Mouse (Mus musculus) natural killer cell, adult 2 months (primary cell): ENCODE data around the gene Gfi1.

ENCODE experiments used
- DNase-seq, 2 experiments: peaks; one replicate each; pipeline ENCODE4 v3.0.0; 2022; ENCODE audit warnings: low spot score in 2 of 2

The Gfi1 gene

DNA sequence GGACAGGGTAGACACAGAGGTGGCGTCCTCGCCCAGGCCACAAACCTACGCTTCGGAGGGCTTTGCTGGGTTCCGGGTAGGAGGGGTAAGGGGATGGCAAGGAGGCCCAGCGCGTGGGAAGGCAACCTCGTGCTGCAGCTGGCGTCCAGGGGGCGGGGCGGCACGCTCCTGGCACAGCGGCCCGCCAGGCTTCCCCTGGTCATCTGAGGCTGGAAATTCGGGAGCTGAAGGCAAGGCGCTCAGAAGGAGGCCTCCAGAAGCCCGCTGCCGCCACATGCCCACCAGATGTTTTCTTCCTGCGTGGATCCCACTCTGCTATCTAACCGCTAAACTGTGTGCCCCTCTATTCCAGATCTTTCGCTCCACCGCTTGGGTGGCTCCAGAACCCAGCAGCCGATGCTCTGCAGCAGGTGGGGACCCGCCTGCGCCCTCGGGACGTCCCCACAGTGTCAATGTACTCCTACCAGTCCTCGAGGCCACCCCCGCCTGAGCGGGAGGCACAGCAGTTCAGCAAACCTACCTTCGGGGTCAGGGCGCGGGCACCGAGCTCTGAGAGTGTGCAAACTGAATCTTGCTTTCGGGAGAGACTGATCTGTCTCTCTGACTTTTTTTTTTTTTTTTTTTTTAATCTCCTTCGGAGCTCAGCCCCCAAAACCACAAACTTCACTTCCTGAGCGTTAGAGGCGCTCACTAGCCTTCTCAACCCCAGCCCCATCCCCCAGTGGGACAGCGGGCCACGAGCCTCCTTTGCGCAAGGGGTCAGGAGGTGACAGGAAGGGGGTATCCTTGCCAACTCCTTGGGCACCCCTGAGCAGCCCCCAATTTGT is at the start of gene Gfi1:
Gfi1 (minus strand) TSS at position 602 of the 827 bp plus-strand sequence.
- peak; percentile 63 to 86 for DNase-seq

DNA sequence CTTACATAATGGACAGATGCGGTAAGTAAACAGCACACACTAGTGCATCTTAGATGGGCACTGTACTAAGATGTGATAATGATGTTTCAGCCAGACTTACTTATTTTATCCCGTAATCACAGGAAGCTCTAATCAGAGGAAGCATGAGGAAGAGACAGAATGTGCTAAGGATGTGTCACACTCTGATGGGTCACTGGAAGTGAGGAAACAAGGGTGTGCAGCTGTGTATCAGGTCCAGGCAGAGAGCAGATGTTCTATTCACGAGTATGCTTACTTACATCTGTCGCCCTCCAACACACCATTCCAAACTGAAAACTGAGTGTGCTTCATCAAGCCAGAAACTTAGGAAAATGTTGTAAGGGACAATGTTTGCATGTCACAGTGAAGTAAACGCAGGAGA is 46.2 kb upstream of the Gfi1 start:
- DNase-seq = no peak

DNA sequence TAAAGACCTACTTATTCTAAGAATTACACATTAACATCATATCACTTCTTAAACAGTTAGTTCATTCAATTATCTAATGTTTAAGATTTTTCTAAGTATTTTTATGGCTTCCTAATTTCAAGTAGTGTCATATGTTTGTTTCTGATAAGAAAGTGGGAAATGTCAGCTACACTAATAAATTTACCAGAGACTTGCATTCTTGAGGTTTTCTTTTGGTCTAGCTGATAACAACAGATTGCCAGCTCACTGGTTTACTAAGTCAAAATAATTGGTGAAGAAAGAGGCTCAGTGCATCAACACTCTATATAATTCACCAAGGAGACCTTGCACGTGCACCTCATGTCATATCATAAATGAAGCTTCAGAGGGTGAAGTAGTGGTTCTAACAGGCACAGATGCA is 42.4 kb upstream of the Gfi1 start:
- DNase-seq = no peak

DNA sequence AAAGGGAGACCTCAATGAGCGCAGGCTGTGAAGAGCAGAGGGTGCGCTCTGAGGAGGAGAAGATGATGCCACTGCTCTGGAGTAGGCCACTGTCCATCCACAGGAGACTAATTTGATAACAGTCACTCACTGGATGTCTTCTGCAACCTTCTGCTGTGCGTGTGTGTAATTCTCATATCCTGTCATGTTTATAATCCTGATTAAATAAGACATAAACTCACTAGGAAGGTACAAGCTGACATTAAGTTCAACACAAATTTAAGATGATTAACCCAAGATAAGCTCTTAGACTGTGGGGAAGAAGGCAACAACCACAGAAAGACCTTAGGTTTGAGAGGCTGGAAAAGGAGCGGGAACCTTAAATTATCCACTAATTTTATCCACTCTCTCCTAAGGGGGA is 40.1 kb upstream of the Gfi1 start:
- no peak for DNase-seq

DNA sequence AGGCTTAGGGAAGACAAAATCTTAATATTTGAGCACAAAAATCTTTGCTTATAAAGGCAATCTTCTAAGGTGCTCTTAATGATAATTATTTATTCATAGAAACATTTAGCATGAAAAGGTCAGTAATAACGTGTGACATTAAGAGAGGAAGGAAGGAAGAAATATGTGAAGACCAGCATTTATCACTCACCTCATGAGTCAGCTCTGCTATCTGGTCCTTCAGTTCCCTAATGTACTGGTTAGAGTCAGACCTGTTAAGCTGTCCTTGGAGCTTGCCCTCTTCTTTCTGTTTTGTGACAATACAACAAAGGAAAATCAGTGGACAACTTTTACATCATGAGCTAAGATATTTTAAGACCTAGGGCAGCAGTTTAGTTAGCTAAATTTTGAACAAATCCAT is 38.6 kb upstream of the Gfi1 start:
- DNase-seq = no peak

DNA sequence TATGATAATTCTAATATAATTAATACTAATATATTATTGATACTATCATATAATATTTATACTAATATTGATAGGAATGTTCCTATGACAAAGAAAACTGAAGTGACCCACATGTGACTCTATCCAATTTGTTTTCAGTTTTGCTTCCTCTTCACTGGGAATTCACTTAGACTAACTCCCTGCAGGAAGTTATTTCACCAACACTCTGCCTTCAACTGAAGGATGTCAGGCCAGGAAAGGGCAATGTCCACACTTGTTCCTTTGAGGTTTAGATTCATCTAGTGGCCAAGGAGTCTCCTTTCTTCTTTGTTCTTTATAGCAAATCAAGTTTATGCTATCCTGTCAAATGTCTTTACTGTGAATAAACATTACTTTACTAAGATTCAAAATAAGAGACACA is 37.8 kb upstream of the Gfi1 start:
- DNase-seq = no peak

DNA sequence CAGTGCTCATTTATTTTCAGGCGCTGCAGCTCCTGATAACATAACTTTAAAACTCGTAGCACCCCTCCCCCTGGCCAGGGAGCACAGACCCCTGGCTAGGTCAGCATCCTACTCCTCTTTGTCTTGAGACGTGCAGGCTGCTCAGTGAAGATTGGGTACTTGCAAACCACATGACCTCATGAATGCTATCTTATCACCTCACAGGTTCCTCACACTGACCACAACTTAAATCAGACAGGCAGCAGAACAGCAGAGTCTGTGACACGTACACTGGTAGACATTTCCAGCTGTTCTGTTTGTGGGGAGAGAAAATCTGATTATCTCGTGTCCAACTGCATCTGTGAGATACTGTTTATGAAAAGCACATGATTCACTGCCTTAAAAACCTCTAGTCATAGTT is 33.3 kb upstream of the Gfi1 start:
- peak; percentile 50 to 67 for DNase-seq

DNA sequence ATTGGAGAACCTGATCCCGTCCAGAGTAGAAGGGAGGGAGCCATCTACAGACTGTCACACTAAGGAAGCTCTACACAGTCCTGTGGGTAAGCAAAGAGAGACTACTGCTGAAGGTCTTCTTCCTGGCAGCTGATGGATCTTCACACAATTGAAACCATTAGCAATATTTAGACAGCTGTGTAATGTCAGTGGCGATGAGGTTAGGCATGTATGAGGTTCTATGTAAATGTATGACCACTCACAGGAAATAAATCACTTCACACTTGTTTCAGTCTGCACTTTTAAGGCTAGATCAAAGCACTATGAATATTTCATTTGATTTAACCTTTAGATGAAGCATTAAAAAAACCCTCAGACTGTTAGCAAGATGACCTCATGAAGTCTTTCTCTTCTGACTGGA is 30.2 kb upstream of the Gfi1 start:
- DNase-seq = peak in 1 of 2 experiments; percentile 19

DNA sequence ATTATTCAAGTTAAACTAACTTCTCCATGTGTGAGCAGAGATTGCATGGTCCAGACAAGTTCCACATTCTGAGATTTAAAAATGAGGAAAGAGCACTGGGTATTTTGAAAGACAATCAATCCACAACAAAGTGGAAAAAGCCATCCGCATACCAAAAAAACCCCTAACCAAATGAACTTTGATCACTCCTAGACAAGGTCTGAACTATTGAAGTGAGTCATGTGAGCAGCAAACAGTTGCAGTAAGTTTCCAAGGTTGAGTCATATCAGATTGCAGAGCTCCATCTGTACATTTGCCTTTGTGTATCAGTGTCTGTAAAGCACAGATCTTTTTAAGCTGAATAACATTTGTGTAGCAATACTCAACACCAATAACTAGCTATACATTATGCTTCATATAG is 28.9 kb upstream of the Gfi1 start:
- no peak for DNase-seq

DNA sequence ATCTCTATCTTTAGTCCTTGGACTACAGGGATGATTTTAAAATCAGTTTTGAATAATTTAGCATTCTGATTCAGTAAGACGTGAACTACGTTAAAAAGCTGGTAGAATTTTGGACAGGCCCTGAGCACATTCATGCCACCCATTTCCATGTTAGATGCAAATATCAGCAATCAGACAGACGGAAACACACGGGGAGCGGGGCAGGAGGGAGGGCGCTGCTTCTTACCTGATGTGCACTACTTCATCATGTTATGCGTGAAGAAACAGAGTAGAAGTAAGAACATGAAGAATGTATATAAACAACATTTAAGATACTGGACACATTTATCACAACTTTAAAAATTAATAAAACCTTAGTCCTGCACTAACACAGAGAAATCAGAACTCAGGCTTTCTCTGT is 27.8 kb upstream of the Gfi1 start:
- DNase-seq = peak in 1 of 2 experiments; percentile 41

DNA sequence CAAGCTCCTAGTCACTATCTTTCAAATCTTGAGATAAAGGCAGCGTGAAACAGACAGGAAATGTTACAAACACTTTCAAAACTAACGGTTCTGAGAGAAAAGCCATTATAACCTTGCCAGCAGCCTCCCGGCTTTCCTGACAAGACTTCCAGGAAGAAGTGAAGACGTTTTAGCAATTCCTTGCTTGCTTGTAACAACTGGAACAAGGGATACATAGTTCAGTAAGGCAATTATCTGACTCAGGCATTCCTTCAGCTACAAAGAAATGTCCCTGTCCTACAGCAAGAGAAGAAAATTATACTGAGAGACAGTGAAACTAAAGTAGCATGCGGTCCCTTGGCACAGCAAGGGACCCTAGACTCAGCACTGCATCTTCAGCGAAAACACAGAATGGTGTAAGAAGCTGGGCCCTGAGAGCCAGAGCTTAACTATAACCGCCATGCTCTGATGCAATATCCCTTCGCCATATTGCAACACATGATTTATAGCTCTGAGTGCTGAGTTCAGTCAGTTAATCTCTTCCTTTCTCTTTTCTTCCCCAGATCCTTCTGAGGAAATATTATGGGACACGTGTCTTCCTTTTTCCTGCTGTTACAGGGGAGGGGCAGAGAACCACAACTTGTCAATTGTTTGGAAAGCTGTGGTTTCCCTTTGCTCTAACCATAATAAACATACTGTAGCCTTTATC is 23.5 kb upstream of the Gfi1 start:
- DNase-seq = no peak

DNA sequence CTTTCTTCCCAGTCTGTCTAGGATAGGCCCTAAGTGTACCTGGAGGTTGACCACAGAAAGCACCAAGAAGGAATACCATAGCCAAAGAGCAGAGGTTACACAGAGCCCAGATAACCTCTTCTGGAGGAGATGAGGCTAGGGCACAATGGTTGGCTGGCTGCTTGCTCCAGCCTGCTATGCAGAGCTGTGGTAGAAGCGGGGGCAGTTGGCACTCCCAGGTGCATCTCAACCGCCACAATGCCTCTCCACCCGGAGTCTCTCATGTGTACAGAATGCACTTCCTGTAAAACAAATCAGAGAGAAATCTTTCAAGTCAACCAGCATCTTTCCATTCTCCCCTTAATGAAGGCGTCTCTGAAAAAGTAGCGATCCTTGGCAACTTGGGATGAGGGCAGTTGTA is 13.2 kb upstream of the Gfi1 start:
- no peak for DNase-seq

DNA sequence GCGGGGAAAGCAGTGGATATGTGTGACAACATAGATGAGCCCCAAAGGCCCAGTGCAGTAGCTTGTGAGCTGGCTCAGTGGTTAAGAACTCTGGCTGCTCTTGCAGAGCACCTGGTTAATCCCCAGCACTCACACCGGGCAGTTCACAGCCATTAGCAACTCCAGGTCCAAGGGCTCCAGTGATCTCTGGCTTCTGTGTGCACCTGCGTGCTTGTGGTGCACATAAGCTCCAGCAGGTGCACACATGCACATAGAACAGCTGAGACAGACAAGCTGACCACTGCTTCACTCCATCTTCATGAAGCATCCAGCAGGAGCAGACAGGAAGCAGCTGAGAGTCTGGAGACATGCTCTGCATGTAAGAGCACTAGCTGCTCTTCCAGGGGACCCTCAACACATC is 12.5 kb upstream of the Gfi1 start:
- no peak for DNase-seq

DNA sequence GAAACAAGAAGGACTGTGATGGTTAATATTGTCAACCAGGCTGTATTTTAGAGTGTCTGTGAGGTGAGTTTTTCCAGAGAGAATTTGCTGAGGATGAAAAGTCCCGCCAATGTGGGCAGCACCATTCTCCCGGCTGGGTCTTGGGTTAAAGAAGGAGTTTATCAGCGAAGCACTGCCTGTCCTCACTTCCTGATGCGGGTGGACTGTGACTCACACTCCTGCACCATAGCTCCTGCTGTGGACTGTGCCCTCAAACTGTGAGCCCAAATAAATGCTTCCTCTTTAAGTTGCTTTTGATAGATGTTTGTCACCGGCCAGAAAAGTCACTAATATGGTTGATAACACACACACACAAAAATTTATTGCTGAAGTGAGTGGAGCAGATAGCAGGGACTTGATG is 10.3 kb upstream of the Gfi1 start:
- no peak for DNase-seq

DNA sequence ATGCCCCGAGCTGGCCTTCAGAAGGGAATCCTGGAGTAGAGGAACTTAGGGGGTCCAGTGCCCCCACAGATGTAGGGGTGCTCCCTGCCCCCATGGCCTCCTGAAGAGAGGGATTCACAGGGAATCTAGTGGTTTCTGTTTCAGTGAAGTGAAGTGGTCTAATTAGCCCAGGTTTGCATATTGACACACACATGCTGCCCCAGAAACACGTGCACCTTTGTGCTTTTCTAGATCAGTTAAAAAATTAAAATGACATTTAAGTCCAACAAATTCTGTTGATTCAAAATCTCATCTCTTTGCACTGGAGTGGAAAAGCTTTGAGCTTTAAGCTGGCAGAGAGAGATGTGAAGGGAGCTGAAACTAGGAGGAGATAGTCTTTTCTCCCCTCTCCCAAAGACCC is 6.0 kb upstream of the Gfi1 start:
- no peak for DNase-seq

DNA sequence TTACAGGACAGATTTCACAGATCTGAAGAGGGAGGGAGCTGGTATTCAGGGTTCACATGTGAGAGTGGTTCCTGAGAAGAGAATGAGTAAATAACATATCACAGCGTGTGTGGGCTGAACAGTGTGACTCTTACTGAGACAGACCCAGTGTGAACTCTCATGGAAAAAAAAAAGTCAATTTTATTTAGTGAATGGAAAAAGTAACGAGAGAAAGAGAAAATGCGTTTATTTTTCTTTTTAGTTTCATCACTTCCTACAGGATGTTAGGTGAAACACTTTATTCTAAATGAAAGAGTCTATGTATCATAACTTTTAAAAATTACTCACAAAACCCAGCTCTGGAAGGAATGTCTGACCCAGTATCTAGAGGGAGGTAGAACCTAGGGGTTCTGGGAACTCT is 5.6 kb upstream of the Gfi1 start:
- DNase-seq = no peak

DNA sequence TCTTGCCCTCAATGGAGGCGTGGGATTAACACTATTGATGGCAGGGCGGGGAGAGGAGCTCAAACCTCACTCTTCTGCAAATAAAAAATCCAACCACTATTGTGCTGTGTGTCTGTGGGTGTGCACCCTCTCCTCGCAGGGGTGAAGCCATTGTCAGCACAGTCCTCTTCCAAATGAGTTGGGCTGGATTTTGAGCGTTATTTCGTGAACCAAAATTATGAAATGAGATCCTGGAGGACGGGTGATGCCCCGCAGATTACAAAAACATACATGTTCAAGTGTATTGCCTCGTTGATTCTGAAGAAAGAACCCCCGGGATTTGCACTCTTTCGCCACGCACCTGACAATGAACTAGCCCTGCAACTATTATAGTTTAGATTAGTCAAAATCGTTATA is 1.2 kb upstream of the Gfi1 start:
- DNase-seq = no peak

DNA sequence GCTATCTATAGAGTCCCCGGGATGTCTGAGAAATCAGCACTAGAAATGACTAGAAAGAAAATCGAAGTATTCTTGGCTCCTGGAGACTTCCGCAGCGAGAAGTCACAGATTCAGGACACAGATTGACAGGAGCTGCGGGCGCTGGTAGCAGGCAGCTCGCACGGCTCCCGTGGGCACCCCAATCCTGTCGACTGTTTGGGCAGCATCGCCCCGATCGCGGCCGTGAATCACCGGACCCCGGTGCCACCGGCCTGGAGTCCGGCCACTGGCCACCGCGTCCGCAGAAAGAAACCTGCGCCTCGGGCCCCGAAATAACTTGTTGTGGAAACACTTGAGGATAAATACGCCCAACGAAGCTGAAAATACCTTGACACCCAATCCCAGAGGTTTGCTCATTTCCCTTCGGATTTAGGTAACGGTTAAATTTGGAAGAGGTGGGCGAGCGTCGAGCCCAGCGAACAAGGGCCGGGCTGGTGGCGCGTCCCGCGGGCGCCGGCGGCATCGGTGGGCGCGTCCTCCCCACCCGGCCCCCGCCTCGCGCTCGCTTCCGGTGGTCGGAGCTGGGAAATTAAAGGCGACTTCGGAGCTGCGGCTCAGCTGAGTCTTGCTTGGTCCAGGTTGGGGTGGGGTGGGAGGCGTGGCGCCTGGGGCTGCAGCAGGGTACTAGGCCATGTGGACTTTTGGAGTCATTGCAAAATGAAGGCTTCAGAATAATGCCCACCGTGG is 608 bp upstream of the Gfi1 start:
- DNase-seq = peak; percentile 30 to 40

DNA sequence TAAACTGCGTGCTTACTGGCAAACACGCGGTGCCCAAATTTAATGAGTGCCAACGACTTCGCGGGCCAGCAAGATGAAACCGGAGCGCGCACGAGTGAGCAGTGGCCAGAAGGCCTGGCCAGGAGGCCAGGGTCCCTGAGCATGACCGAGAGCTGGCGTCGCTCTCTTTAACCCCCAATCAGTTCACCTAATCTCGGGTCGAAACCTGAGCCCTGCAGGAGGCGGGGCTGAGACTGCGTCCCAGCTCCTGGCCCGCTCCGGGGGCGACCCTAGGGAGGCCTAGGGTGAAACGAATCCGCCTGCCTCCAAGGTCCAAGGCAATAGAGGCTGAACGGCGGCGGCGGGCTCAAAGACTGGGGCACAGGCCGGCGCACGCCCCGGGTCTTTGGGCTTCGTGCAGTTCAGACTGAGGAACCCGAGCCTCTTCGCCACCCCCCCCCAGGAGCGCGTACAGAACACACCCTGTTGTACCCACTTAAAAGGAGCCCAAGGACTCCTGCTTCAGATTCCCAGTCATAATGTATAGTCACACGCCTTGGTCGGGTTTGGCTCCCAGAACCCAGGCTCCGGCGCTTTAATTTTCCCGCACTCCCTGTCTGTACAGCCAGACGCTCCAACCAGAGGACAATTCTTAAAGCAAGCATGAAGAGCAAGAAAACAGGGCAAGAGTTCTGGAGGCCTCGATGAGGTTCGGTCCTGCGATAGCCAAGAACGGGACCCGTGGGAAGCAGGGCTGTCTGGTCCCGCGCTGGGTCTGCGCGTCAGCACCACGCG is 988 bp downstream of the Gfi1 start:
- peak; percentile 20 to 41 for DNase-seq

DNA sequence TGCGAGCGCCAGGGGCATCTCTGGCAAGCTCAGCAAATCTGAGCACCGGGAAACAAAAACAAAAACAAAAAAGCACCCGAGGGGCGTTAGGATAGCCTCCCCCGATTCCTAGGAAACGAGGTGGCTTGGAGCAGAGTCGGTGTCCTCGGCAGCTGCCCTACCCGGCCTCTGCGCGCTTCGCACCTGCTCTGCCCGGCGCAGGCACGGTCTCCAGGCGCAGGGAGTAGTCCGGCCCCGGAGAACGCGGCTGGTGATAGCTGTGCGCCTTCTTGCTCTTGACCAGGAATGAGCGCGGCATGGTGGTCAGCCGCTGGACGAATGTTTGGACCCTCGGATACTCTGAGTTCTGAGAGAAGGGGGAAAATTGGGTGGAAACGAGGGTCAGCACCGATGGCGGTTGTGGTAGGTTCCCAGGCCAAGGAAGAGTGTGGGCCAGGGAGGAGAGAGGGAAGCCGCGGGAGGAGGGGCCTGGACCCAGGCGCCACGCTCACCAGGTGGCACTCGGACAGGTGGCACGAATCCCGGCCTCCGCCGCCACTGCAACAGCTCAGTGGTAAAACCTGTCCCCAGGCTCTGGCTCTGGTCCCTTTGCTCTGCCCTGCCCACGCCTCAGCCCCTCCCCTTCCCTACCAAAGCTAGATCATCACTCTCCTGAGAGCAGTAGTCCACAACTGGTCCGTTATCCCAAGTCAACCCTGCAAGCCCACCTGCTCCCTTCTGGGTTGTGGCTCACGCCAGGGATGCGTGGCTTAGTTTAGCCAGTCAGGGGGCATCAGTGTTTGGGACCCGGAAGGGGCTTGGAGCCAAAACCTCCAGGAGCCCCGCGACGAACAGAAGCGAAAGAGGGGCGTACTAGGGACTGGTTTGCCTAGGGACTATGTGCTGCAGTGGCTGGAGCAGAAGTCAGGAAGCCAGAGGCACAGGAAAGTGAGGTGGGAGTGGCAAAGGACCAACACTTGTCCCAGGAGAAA is 2.0 kb downstream of the Gfi1 start:
- DNase-seq = peak in 1 of 2 experiments; percentile 46
